Mouse (Mus musculus) spleen, adult 2 months (tissue): ENCODE measurements around the gene Gm20388.

Experiments
- CTCF ChIP-seq: fragments of 200-500 bp; IDR thresholded peaks from 2 replicates; pipeline ENCODE4 v1.5.1; 2011; ENCODE audit warnings: mild to moderate bottlenecking, inconsistent platforms; ENCODE audit not compliant: insufficient read depth, insufficient read length, insufficient replicate concordance; ENCODE audit errors: extremely low read depth
- POLR2A ChIP-seq: fragments of 200-500 bp; IDR thresholded peaks from 2 replicates; pipeline ENCODE4 v1.6.1; 2011; ENCODE audit warnings: low read depth, low read length, inconsistent platforms

DNA sequence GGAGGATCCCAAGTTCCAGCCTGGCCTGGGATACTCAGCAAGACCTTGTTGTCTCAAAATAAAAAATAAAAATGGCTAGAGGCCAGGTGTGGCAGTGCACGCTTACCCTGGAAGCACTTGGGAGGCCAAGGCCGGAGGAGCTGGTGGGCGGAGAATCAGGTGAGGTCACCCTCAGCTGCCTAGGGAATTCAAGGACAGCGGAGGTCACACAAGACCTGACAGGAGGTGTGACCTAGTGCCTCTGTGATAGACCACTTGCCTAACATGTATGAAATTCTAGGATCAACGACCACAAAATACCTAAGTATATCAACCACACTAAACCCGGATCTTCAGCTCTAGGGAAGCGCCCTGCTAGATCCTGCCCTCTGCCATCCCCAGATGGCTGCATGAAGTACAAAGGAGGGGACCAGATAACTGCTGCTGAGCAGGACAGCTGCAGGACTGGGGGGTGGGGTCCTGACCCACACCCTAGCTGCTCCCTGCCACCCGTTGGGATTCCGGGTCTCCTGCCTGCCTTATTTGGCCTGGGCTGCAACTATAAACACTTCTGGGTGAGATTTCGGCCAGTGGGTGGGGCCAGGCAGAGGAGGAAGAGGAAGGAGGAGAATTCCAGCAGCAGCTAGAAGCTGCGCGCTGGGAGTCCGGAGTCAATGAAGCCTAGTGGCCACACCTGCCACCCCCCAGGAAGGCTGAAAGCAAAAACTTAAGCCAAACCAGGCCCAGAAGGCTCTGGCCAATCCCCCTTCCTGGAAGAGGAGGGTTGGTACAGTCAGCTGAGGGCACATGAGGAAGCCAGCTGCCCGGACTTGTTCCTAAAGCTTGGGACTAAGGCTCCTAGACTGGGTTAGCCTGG is 2612.4 kb downstream of the Gm20388 start:
- TF ChIP-seq CTCF (no peak), POLR2A (no peak)
